Mouse (Mus musculus): ENCODE data around the gene Cecr2. TPM values are rescaled to one million over a fixed set of nuclear protein-coding genes. Genes with fewer than 3 reads are reported as not detected.
"Not testable (repeated sequence)": the region's sequence is repeated elsewhere in the genome, so short reads cannot be mapped to it uniquely, and the experiment has no call there.

Gene Cecr2
- polyA plus RNA-seq, 1 experiment from 2014 or later = 5.0 TPM

DNA sequence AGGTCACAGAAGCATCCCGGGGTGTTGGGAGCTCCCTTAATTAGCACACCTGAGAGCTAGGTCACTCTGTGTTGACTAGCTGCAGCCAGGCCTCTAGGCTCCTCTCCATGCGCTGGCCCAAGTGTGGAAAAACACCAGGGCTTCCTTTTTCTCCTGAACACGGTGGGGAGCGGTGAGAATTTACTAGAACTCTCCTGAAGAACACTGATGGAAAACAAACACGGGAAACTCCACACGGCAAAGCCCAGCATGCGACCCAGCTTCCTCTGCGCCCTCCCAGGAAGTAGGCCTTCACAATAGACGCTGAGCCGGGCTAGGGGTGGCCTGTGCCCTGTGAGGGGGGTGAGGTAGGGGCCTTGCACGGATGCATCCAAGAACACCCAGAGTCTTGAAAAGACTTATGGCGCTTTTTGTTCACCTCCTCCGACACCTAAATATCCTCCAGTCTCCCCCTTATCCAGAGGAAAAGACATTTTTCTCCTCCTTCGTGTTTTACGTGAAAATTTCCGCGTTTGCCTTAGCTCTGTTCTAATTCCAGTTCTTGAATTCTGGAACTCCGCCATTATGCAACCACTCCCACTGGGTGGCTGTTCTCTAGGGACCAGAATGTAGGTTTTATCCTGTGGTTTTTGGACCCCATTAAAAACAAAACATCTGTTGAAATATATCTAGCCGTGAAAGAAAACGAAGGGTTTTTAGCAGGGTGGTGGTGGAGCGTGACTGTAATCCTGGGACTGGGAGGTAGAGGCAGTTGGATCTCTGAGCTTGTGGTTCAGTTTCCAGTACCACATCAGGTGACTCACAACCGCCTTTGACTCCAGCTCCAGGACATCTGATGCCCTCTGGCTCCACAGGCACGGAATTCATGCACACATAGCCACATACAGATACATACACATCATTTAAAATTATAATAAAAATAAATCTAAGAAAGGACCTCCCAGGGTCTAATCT, 21.5 kb upstream of the Cecr2 start:
- H3K36me3 ChIP-seq (replicated peaks; ENCODE audit: insufficient read depth, low read length) = no peaks in the 10 kb centered on the region
- TF ChIP-seq EP300 (IDR thresholded peaks at IDR 0.05; ENCODE audit: low read depth) (no peak), CTCF (IDR thresholded peaks at IDR 0.05; ENCODE audit: low read depth) (no peak)
- H3K9ac ChIP-seq (replicated peaks) = no peak overlapping the region
- no peak overlapping the region for H3K4me3 ChIP-seq (ENCODE audit: low read depth, low read length)
- no peaks in the 10 kb centered on the region for H3K4me1 ChIP-seq (ENCODE audit: insufficient read depth)
- no peak for DNase-seq
- WGBS (ENCODE audit: insufficient replicate concordance) = 63% methylated on average over 23 of the region's 23 CpGs
- no peak overlapping the region for H3K27ac ChIP-seq (ENCODE audit: low read depth)
- no peaks in the 10 kb centered on the region for H3K9me3 ChIP-seq (ENCODE audit: low read length)
- H3K4me2 ChIP-seq (ENCODE audit: low read depth, low read length) = no peak overlapping the region
- ATAC-seq = no peak
- no peaks in the 10 kb centered on the region for H3K27me3 ChIP-seq (ENCODE audit: insufficient read depth, low read length)

DNA sequence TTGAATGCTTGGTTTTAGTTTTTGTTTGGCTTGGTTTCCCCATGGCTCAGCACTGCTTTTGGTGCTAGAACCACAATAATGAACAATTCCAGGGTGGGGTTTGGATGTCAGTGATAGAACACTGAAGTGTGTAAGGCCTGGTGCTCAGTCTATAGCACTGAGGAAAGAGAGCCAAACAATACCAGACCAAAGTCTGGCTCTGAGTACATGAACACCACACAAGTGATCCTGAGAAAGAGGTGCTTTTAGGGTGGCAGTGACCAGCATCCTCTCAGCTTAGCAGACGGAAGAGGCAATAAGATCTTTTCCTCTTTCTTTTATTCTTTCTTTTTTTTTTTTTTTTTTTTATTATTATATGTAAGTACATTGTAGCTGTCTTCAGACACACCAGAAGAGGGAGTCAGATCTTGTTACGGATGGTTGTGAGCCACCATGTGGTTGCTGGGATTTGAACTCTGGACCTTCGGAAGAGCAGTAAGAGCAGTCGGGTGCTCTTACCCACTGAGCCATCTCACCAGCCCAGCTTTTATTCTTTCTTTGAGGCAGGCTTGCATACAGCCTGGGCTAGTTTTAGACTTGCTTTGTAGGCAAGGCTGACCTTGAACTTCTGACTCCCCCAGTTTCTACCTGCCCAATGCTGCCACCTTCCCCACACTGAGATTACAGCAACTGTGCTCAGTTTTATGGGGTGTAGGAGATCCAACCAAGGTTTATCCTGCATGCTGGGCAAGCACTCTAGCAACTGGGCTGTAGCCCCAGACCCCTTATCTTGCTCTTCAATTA, 18.7 kb upstream of the Cecr2 start:
- ATAC-seq; H3K36me3 ChIP-seq (replicated peaks; ENCODE audit: insufficient read depth, low read length); H3K27me3 ChIP-seq (ENCODE audit: insufficient read depth, low read length); H3K4me1 ChIP-seq (ENCODE audit: insufficient read depth); H3K9me3 ChIP-seq (ENCODE audit: low read length); H3K27ac ChIP-seq (ENCODE audit: low read depth); H3K9ac ChIP-seq (replicated peaks); H3K4me3 ChIP-seq (ENCODE audit: low read depth, low read length); H3K4me2 ChIP-seq (ENCODE audit: low read depth, low read length); DNase-seq: not testable (repeated sequence)
- TF ChIP-seq CTCF (IDR thresholded peaks at IDR 0.05; ENCODE audit: low read depth) = peak; percentile 35
- WGBS (ENCODE audit: insufficient replicate concordance) = 79% methylated on average over 3 of the region's 4 CpGs

DNA sequence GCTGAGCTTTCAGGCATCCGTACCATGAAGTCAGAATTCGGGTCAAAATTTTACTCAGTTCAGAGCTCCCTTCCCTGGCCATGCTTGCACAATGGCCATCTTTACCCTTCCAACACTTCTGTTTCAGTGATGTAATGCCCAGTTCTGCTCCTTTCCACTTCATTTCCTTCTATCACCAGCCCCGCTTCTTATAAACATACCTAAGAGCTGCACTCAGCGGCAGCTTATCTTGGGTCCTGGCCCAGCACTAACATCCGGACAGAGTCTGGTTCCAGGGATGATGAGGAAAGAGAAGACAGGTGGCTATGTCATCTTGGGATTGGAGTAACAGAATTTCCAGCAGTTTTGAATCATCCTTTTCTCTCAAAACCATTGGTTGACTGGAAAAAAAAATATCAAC, 18.0 kb upstream of the Cecr2 start:
- no peak overlapping the region for H3K4me3 ChIP-seq (ENCODE audit: low read depth, low read length)
- H3K4me2 ChIP-seq (ENCODE audit: low read depth, low read length) = no peak overlapping the region
- H3K36me3 ChIP-seq (replicated peaks; ENCODE audit: insufficient read depth, low read length) = no peaks in the 10 kb centered on the region
- WGBS (ENCODE audit: insufficient replicate concordance) = 55% methylated on average over 5 of the region's 5 CpGs
- DNase-seq = no peak
- no peak overlapping the region for H3K27ac ChIP-seq (ENCODE audit: low read depth)
- ATAC-seq = no peak
- no peak for TF ChIP-seq CTCF (IDR thresholded peaks at IDR 0.05; ENCODE audit: low read depth)
- TF ChIP-seq EP300 (IDR thresholded peaks at IDR 0.05; ENCODE audit: low read depth) = no peak
- H3K4me1 ChIP-seq (ENCODE audit: insufficient read depth) = no peaks in the 10 kb centered on the region
- H3K9ac ChIP-seq (replicated peaks) = no peak overlapping the region
- H3K27me3 ChIP-seq (ENCODE audit: insufficient read depth, low read length) = no peaks in the 10 kb centered on the region
- no peaks in the 10 kb centered on the region for H3K9me3 ChIP-seq (ENCODE audit: low read length)

DNA sequence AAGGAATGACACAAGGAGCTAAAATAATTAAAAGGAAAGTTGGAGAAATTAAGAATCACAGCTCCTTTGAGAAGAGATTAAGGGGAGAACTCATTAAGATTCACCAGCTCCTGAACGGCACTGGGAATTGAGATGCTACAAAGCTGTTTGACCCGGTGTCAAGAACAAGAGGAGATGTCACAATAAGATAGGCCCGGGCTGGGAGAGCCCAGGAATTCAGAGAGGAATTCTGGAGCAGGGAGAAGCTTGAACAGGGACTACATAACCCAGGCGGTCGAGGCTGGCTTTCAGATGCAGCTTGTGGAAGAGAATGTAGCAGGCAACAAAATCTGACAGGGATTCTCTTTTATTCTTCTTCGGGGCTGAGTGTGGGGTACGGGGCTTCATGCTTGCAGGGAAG, 13.5 kb upstream of the Cecr2 start:
- Histone ChIP-seq H3K36me3 (replicated peaks; ENCODE audit: insufficient read depth, low read length) (no peaks in the 10 kb centered on the region), H3K4me2 (ENCODE audit: low read depth, low read length) (no peak overlapping the region), H3K4me1 (ENCODE audit: insufficient read depth) (no peaks in the 10 kb centered on the region), H3K9ac (replicated peaks) (no peak overlapping the region), H3K9me3 (ENCODE audit: low read length) (no peaks in the 10 kb centered on the region), H3K27me3 (ENCODE audit: insufficient read depth, low read length) (no peaks in the 10 kb centered on the region), H3K4me3 (ENCODE audit: low read depth, low read length) (no peak overlapping the region), H3K27ac (ENCODE audit: low read depth) (no peak overlapping the region)
- TF ChIP-seq EP300 (IDR thresholded peaks at IDR 0.05; ENCODE audit: low read depth) (no peak), CTCF (IDR thresholded peaks at IDR 0.05; ENCODE audit: low read depth) (no peak)
- 65% methylated on average over 7 of the region's 7 CpGs for WGBS (ENCODE audit: insufficient replicate concordance)
- no peak for DNase-seq
- ATAC-seq = no peak

DNA sequence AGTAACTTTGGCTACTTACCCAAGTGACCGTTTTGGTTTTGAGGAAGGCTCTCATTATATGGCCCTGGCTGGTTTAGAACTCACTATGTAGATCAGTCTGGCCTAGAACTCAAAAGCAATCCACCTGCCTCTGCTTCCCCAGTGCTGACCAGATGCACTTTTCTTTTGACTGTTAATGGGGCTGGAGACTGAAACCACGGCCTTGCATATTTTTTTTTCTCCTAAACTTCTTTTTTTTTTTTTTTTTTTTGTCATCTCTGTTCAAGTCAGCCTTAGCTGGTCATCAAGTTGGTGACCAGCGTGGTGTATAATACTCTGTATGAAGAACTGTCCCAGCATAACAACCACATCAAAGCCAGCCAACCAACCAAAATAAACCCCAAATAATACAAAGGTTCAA, 10.5 kb upstream of the Cecr2 start:
- 78% methylated on average over 3 of the region's 3 CpGs for WGBS (ENCODE audit: insufficient replicate concordance)

DNA sequence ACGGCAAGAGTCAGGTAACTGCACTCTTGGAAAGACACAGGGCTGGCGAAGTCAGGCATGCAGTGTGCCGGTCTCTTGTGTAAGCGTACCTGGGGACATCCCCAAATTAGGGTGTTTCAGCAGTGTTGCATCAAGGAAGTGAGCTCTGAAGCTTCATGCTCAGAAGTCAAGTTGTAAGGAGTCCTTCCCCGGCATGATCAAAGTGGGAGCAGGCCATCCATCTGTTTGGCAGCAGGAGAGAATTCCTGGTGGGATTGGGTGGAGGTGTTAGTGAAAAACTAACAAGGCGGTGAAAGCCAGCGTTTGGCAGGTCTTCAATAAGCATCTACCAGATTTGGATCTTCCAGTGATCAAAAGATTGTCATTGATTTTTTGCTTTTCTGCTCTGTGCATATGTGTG, 7.3 kb upstream of the Cecr2 start:
- ATAC-seq = no peak
- TF ChIP-seq CTCF (IDR thresholded peaks at IDR 0.05; ENCODE audit: low read depth) (no peak), EP300 (IDR thresholded peaks at IDR 0.05; ENCODE audit: low read depth) (no peak)
- no peak overlapping the region for H3K27ac ChIP-seq (ENCODE audit: low read depth)
- no peak overlapping the region for H3K4me2 ChIP-seq (ENCODE audit: low read depth, low read length)
- no peaks in the 10 kb centered on the region for H3K9me3 ChIP-seq (ENCODE audit: low read length)
- WGBS (ENCODE audit: insufficient replicate concordance) = 65% methylated on average over 7 of the region's 7 CpGs
- no peaks in the 10 kb centered on the region for H3K36me3 ChIP-seq (replicated peaks; ENCODE audit: insufficient read depth, low read length)
- no peaks in the 10 kb centered on the region for H3K27me3 ChIP-seq (ENCODE audit: insufficient read depth, low read length)
- H3K4me3 ChIP-seq (ENCODE audit: low read depth, low read length) = no peak overlapping the region
- H3K4me1 ChIP-seq (ENCODE audit: insufficient read depth) = 0 out of 2 replicates have a peak, but pooled peaks cover 3% of the 10 kb centered on the region
- H3K9ac ChIP-seq (replicated peaks) = no peak overlapping the region
- DNase-seq = no peak

More for the DNA sequence above, 10.5 kb upstream of the Cecr2 start:
- H3K36me3 ChIP-seq (replicated peaks; ENCODE audit: insufficient read depth, low read length) = no peaks in the 10 kb centered on the region
- no peak overlapping the region for H3K9ac ChIP-seq (replicated peaks)
- 0 out of 2 replicates have a peak, but pooled peaks cover 3% of the 10 kb centered on the region for H3K4me1 ChIP-seq (ENCODE audit: insufficient read depth)
- DNase-seq (no peak), ATAC-seq (no peak)
- TF ChIP-seq EP300 (IDR thresholded peaks at IDR 0.05; ENCODE audit: low read depth) = no peak
- TF ChIP-seq CTCF (IDR thresholded peaks at IDR 0.05; ENCODE audit: low read depth) = no peak
- H3K4me2 ChIP-seq (ENCODE audit: low read depth, low read length) = no peak overlapping the region
- H3K9me3 ChIP-seq (ENCODE audit: low read length) = no peaks in the 10 kb centered on the region
- no peak overlapping the region for H3K4me3 ChIP-seq (ENCODE audit: low read depth, low read length)
- H3K27me3 ChIP-seq (ENCODE audit: insufficient read depth, low read length) = no peaks in the 10 kb centered on the region
- no peak overlapping the region for H3K27ac ChIP-seq (ENCODE audit: low read depth)

Measured in liver, postnatal 0 days (tissue).